Mouse (Mus musculus): ENCODE measurements around the gene Tmem259. TPM values are rescaled to one million over a fixed set of nuclear protein-coding genes. Genes with fewer than 3 reads are reported as not detected.

Tmem259 gene
- polyA plus RNA-seq, 1 experiment from 2014 or later = 7.0 TPM

Other genes starting within 250 kb of the Tmem259 start
- gene Polrmt, start 237.7 kb downstream of the Tmem259 start, polyA plus RNA-seq (2015; fragmentation: Nextera tagmentation; extraction: Ambion mirVana) = 38.8 and 40.5 TPM in 2 replicates
- gene Fgf22, start 229.3 kb downstream of the Tmem259 start, polyA plus RNA-seq (2015; fragmentation: Nextera tagmentation; extraction: Ambion mirVana) = 0.26 TPM in 1 of 2 replicates, not detected in the other
- 39.7 and 56.6 TPM in 2 replicates for gene Rnf126, start 217.4 kb downstream of the Tmem259 start, polyA plus RNA-seq (2015; fragmentation: Nextera tagmentation; extraction: Ambion mirVana)
- gene Fstl3, start 207.1 kb downstream of the Tmem259 start, polyA plus RNA-seq (2015; fragmentation: Nextera tagmentation; extraction: Ambion mirVana) = 15.1 and 16.6 TPM in 2 replicates
- gene Prss57, start 193.4 kb downstream of the Tmem259 start, polyA plus RNA-seq (2015; fragmentation: Nextera tagmentation; extraction: Ambion mirVana) = 0.07 and 0.11 TPM in 2 replicates
- gene Palm, start 190.8 kb downstream of the Tmem259 start, polyA plus RNA-seq (2015; fragmentation: Nextera tagmentation; extraction: Ambion mirVana) = 44.1 and 44.8 TPM in 2 replicates
- 204 and 210 TPM in 2 replicates for gene Misp, start 163.3 kb downstream of the Tmem259 start, polyA plus RNA-seq (2015; fragmentation: Nextera tagmentation; extraction: Ambion mirVana)
- 295 and 302 TPM in 2 replicates for gene Ptbp1, start 129.9 kb downstream of the Tmem259 start, polyA plus RNA-seq (2015; fragmentation: Nextera tagmentation; extraction: Ambion mirVana)
- gene Prtn3, start 109.9 kb downstream of the Tmem259 start, polyA plus RNA-seq (2015; fragmentation: Nextera tagmentation; extraction: Ambion mirVana) = 2.7 and 2.8 TPM in 2 replicates
- gene Plppr3, start 109.7 kb downstream of the Tmem259 start, polyA plus RNA-seq (2015; fragmentation: Nextera tagmentation; extraction: Ambion mirVana) = 25.5 and 28.2 TPM in 2 replicates
- 0.42 and 2.4 TPM in 2 replicates for gene Elane, start 98.1 kb downstream of the Tmem259 start, polyA plus RNA-seq (2015; fragmentation: Nextera tagmentation; extraction: Ambion mirVana)
- gene Cfd, start 93.5 kb downstream of the Tmem259 start, polyA plus RNA-seq (2015; fragmentation: Nextera tagmentation; extraction: Ambion mirVana) = not detected in 2 replicates
- 34.1 and 37.2 TPM in 2 replicates for gene Med16, start 75.4 kb downstream of the Tmem259 start, polyA plus RNA-seq (2015; fragmentation: Nextera tagmentation; extraction: Ambion mirVana)
- gene Gm26602, start 73.5 kb downstream of the Tmem259 start, polyA plus RNA-seq (2015; fragmentation: Nextera tagmentation; extraction: Ambion mirVana) = 2.1 and 7.8 TPM in 2 replicates
- gene Kiss1r, start 67.4 kb downstream of the Tmem259 start, polyA plus RNA-seq (2015; fragmentation: Nextera tagmentation; extraction: Ambion mirVana) = 0.68 and 0.69 TPM in 2 replicates
- gene R3hdm4, start 63.1 kb downstream of the Tmem259 start, polyA plus RNA-seq (2015; fragmentation: Nextera tagmentation; extraction: Ambion mirVana) = 105 and 116 TPM in 2 replicates
- gene Arid3a, start 57.3 kb downstream of the Tmem259 start, polyA plus RNA-seq (2015; fragmentation: Nextera tagmentation; extraction: Ambion mirVana) = 19.4 and 22.1 TPM in 2 replicates
- gene Wdr18, start 24.2 kb downstream of the Tmem259 start, polyA plus RNA-seq (2015; fragmentation: Nextera tagmentation; extraction: Ambion mirVana) = 86.2 and 96.6 TPM in 2 replicates
- 0.15 and 0.16 TPM in 2 replicates for gene Grin3b, start 13.6 kb downstream of the Tmem259 start, polyA plus RNA-seq (2015; fragmentation: Nextera tagmentation; extraction: Ambion mirVana)
- gene Cnn2, start 4.3 kb upstream of the Tmem259 start, polyA plus RNA-seq (2015; fragmentation: Nextera tagmentation; extraction: Ambion mirVana) = 226 and 245 TPM in 2 replicates
- 3.3 and 3.4 TPM in 2 replicates for gene Abca7, start 12.2 kb upstream of the Tmem259 start, polyA plus RNA-seq (2015; fragmentation: Nextera tagmentation; extraction: Ambion mirVana)
- 6.0 and 7.3 TPM in 2 replicates for gene Arhgap45, start 32.3 kb upstream of the Tmem259 start, polyA plus RNA-seq (2015; fragmentation: Nextera tagmentation; extraction: Ambion mirVana)
- gene Polr2e, start 55.5 kb upstream of the Tmem259 start, polyA plus RNA-seq (2015; fragmentation: Nextera tagmentation; extraction: Ambion mirVana) = 190 and 212 TPM in 2 replicates
- 942 and 972 TPM in 2 replicates for gene Gpx4, start 62.8 kb upstream of the Tmem259 start, polyA plus RNA-seq (2015; fragmentation: Nextera tagmentation; extraction: Ambion mirVana)
- 13.4 and 14.3 TPM in 2 replicates for gene Sbno2, start 121.2 kb upstream of the Tmem259 start, polyA plus RNA-seq (2015; fragmentation: Nextera tagmentation; extraction: Ambion mirVana)
- 13.8 and 15.7 TPM in 2 replicates for gene Stk11, start 131.5 kb upstream of the Tmem259 start, polyA plus RNA-seq (2015; fragmentation: Nextera tagmentation; extraction: Ambion mirVana)
- gene Atp5d, start 154.3 kb upstream of the Tmem259 start, polyA plus RNA-seq (2015; fragmentation: Nextera tagmentation; extraction: Ambion mirVana) = 846 and 854 TPM in 2 replicates
- 5.1 TPM in 2 replicates for gene Cbarp, start 156.5 kb upstream of the Tmem259 start, polyA plus RNA-seq (2015; fragmentation: Nextera tagmentation; extraction: Ambion mirVana)
- 8.8 and 10.3 TPM in 2 replicates for gene Midn, start 163.9 kb upstream of the Tmem259 start, polyA plus RNA-seq (2015; fragmentation: Nextera tagmentation; extraction: Ambion mirVana)
- gene Cirbp, start 181.7 kb upstream of the Tmem259 start, polyA plus RNA-seq (2015; fragmentation: Nextera tagmentation; extraction: Ambion mirVana) = 53.2 and 62.6 TPM in 2 replicates
- gene 1600002K03Rik, start 188.6 kb upstream of the Tmem259 start, polyA plus RNA-seq (2015; fragmentation: Nextera tagmentation; extraction: Ambion mirVana) = 23.6 TPM in 2 replicates
- gene Efna2, start 195.2 kb upstream of the Tmem259 start, polyA plus RNA-seq (2015; fragmentation: Nextera tagmentation; extraction: Ambion mirVana) = 7.4 and 8.1 TPM in 2 replicates
- 40.9 and 42.4 TPM in 2 replicates for gene Mum1, start 242.1 kb upstream of the Tmem259 start, polyA plus RNA-seq (2015; fragmentation: Nextera tagmentation; extraction: Ambion mirVana)

Data from intestine, embryonic 16.5 days (tissue).